Mouse (Mus musculus) mature B cell (primary cell): ENCODE data around the gene Tlnrd1.

ENCODE experiments used
- in situ Hi-C: fragments of 300-500 bp; cut with MboI; formaldehyde crosslinking; loops from 2 replicates; pipeline ENCODE4 v1.14.3; 2019

Tlnrd1 gene

GRCm38 (mm10) chr7:83847187-83848075, 36.7 kb downstream of the Tlnrd1 start:
- in situ Hi-C loops, result no loop called here

GRCm38 (mm10) chr7:83844807-83845206, 39.3 kb downstream of the Tlnrd1 start:
- in situ Hi-C loops, result no loop called here

GRCm38 (mm10) chr7:83842486-83843259, 41.4 kb downstream of the Tlnrd1 start:
- in situ Hi-C loops, result no loop called here

- in situ Hi-C loops, result no loop called here
These were observed 44.0 kb downstream of the Tlnrd1 start for GRCm38 (mm10) chr7:83840076-83840475.

GRCm38 (mm10) chr7:83838525-83839224, 45.4 kb downstream of the Tlnrd1 start:
- in situ Hi-C loops, result no loop called here
